ENCODE assay signal across 21 mouse cellular contexts in genomic region chr2:106621251-106621650, GRCm38 (mm10).
DNase-seq lines count a peak whose midpoint lies in the region; ATAC-seq lines count a peak whose summit lies in the region.
"Had no signal": no experiment of that assay in that cellular context is flagged by ENCODE, and none has a peak within 500 bp of the region (broad histone marks: within the 10 kb centered on the region; RNA-seq: fewer than 3 reads in every experiment).

No protein-coding gene starts in this region.

- WGBS in midbrain, embryonic 11.5 days, result 83% methylated on average over 3 of the region's 3 CpGs
- 74% methylated on average over 3 of the region's 3 CpGs for WGBS in midbrain, embryonic 14.5 days
- 73% methylated on average over 3 of the region's 3 CpGs for WGBS in midbrain, embryonic 15.5 days
- 78% methylated on average over 3 of the region's 3 CpGs for WGBS in midbrain, embryonic 16.5 days

- H3K9ac ChIP-seq in midbrain, embryonic 11.5 days (ENCODE audit: low read length), result no peak overlapping the region
- H3K9ac ChIP-seq in midbrain, embryonic 14.5 days (replicated peaks; ENCODE audit: low read length), result no peak overlapping the region
- no peak overlapping the region for H3K9ac ChIP-seq in midbrain, embryonic 15.5 days
- H3K9ac ChIP-seq in midbrain, embryonic 16.5 days (ENCODE audit: low read depth, low read length), result no peak overlapping the region

- no peaks in the 10 kb centered on the region for H3K9me3 ChIP-seq in midbrain, embryonic 11.5 days (ENCODE audit: control insufficient read depth, low read length)
- H3K9me3 ChIP-seq in midbrain, embryonic 14.5 days (ENCODE audit: control insufficient read depth, low read length), result no peaks in the 10 kb centered on the region
- no peaks in the 10 kb centered on the region for H3K9me3 ChIP-seq in midbrain, embryonic 15.5 days
- H3K9me3 ChIP-seq in midbrain, embryonic 16.5 days (replicated peaks; ENCODE audit: control insufficient read depth, low read length, poor library complexity, severe bottlenecking), result no peaks in the 10 kb centered on the region

- no peaks in the 10 kb centered on the region for H3K4me1 ChIP-seq in midbrain, embryonic 11.5 days (ENCODE audit: control insufficient read depth, insufficient read depth, low read length)
- H3K4me1 ChIP-seq in midbrain, embryonic 14.5 days (ENCODE audit: control insufficient read depth, insufficient read depth, low read length), result no peaks in the 10 kb centered on the region
- H3K4me1 ChIP-seq in midbrain, embryonic 15.5 days, result no peaks in the 10 kb centered on the region
- no peaks in the 10 kb centered on the region for H3K4me1 ChIP-seq in midbrain, embryonic 16.5 days (ENCODE audit: control insufficient read depth, insufficient read depth, low read length)

- H3K27me3 ChIP-seq in midbrain, embryonic 11.5 days (ENCODE audit: control insufficient read depth, insufficient read depth, low read length), result no peaks in the 10 kb centered on the region
- H3K27me3 ChIP-seq in midbrain, embryonic 14.5 days (ENCODE audit: control insufficient read depth, insufficient read depth, low read length), result no peaks in the 10 kb centered on the region
- H3K27me3 ChIP-seq in midbrain, embryonic 15.5 days (replicated peaks), result no peaks in the 10 kb centered on the region
- H3K27me3 ChIP-seq in midbrain, embryonic 16.5 days (ENCODE audit: control insufficient read depth, insufficient read depth, low read depth, low read length), result no peaks in the 10 kb centered on the region
- H3K27me3 ChIP-seq: CH12.LX, Patski had no signal

- no peak overlapping the region for H3K4me2 ChIP-seq in midbrain, embryonic 11.5 days
- no peak overlapping the region for H3K4me2 ChIP-seq in midbrain, embryonic 14.5 days (ENCODE audit: low read length)
- H3K4me2 ChIP-seq in midbrain, embryonic 15.5 days, result no peak overlapping the region
- no peak overlapping the region for H3K4me2 ChIP-seq in midbrain, embryonic 16.5 days (ENCODE audit: low read length)

- H3K27ac ChIP-seq in midbrain, embryonic 11.5 days (ENCODE audit: low read depth, low read length), result no peak overlapping the region
- H3K27ac ChIP-seq in midbrain, embryonic 14.5 days (replicated peaks; ENCODE audit: low read depth, low read length), result no peak overlapping the region
- no peak overlapping the region for H3K27ac ChIP-seq in midbrain, embryonic 15.5 days
- no peak overlapping the region for H3K27ac ChIP-seq in midbrain, embryonic 16.5 days (ENCODE audit: low read length)

- ATAC-seq in midbrain, embryonic 11.5 days (ENCODE audit: low FRiP score), result no peak
- no peak for ATAC-seq in midbrain, embryonic 14.5 days (ENCODE audit: low FRiP score, low TSS enrichment)
- ATAC-seq in midbrain, embryonic 15.5 days (replicated peaks), result 0 out of 2 replicates have a peak, but pooled peaks have one; percentile 24
- no peak for ATAC-seq in midbrain, embryonic 16.5 days
- ATAC-seq: activated CD4-positive, CD25-positive, alpha-beta regulatory T cell, adult 4 months; CD4-positive, CD25-positive, alpha-beta regulatory T cell, adult 4 months; Patski had no signal

- DNase-seq in heart, adult 11 months, result peak; percentile 75
- DNase-seq in heart, postnatal 25 days (ENCODE audit: low spot score), result no peak
- peak; percentile 67 for DNase-seq in midbrain, embryonic 11.5 days (ENCODE audit: low spot score, missing footprints)
- no peak for DNase-seq in midbrain, embryonic 14.5 days
- DNase-seq: adrenal gland, adult 2 months; adrenal gland, adult 8-10 months; adrenal gland, postnatal 10 days; adrenal gland, postnatal 14 days; adrenal gland, postnatal 25 days; adrenal gland, postnatal 36 days; B cell, adult 2 months; cerebellum, adult 11 months; cerebellum, adult 11-12 months; cerebellum, adult 18-20 months had no signal

- intact Hi-C loops in heart, postnatal 25 days (cut with DNase I), result no loop called here

- H3K36me3 ChIP-seq in midbrain, embryonic 11.5 days (ENCODE audit: control insufficient read depth, insufficient read depth, low read length), result no peaks in the 10 kb centered on the region
- H3K36me3 ChIP-seq in midbrain, embryonic 14.5 days (ENCODE audit: control insufficient read depth, insufficient read depth, low read length), result no peaks in the 10 kb centered on the region
- H3K36me3 ChIP-seq in midbrain, embryonic 15.5 days (replicated peaks), result no peaks in the 10 kb centered on the region
- H3K36me3 ChIP-seq in midbrain, embryonic 16.5 days (ENCODE audit: control insufficient read depth, insufficient read depth, low read length), result no peaks in the 10 kb centered on the region
- H3K36me3 ChIP-seq: G1E had no signal

- no peak overlapping the region for H3K4me3 ChIP-seq in midbrain, embryonic 11.5 days (ENCODE audit: low read depth, low read length)
- H3K4me3 ChIP-seq in midbrain, embryonic 14.5 days (replicated peaks; ENCODE audit: low read depth, low read length), result no peak overlapping the region
- no peak overlapping the region for H3K4me3 ChIP-seq in midbrain, embryonic 15.5 days
- H3K4me3 ChIP-seq in midbrain, embryonic 16.5 days (ENCODE audit: low read depth, low read length), result no peak overlapping the region

Comparison
In these comparisons a context has a peak if more than half of its experiments do, and no peak if none do; other contexts are left out.
1. DNase-seq: peak in heart, adult 11 months (single experiment) and midbrain, embryonic 11.5 days (single experiment); none in heart, postnatal 25 days (single experiment) and midbrain, embryonic 14.5 days (single experiment).